Mouse (Mus musculus) left cerebral cortex, postnatal 36 days (tissue): ENCODE measurements at regions not wholly inside any gene's neighbourhood (a gene's known extent, or its start where the extent isn't known, plus 50 kb on each side); places are given as distances from the start of the nearest gene placed in this dataset.

Source experiments
- DNase-seq, 2 experiments: peaks; one replicate each; pipeline ENCODE4 v3.0.0; 2021 to 2022; ENCODE audit warnings: low spot score in 2 of 2, mixed read lengths in 1 of 2
- intact Hi-C: fragments of 180-260 bp; cut with DNase I; formaldehyde crosslinking; loops from one replicate; pipeline ENCODE4 v1.15.1; 2025

GRCm38 (mm10) chr9:89858005-89858404 is 51.7 kb upstream of the Rasgrf1 start:
- intact Hi-C loops: no loop called here
- DNase-seq: no peak

DNA sequence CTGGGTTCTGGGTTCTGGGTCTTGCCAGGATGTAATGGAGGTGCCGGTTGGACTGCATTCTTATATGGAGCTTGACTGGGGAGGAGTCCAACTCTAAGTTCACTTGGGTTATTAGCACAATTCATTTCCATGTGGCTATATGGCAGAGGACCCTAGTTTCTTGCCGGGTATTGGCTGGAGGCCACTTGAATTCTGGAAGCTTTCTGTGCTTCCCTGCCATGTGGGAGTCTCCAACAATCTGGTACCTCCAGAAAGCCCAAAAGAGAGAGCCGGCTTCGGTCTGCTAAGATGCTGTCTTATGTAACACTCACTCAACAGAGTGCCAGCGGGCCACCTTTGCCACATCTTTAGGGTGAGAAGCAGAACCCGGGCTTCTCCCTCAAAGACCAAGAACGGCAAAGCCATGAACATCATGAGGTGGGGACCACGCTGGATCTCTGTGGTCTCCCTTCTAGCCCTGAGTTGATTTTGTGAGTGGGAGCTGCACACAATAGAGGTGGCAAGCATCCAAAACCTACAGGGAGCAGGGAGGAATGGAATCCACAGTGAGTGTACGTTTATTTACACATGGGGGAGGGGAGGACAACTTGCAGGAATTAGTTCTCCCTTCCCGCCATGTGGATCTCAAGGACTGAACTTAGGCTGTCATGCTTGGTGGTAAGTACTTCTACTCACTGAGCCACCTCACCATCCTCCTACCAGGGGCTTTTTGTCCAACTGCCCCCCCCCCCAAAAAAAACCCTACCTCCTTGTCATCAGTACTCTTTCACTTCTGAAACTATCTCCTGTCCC is 59.0 kb upstream of the Rasgrf1 start:
- DNase-seq: peak; percentile 66 to 71
- intact Hi-C loops: no loop called here

- intact Hi-C loops: no loop called here
Observed at GRCm38 (mm10) chr9:89849947-89850346, 59.8 kb upstream of the Rasgrf1 start.

GRCm38 (mm10) chr9:89848571-89848970 is 61.1 kb upstream of the Rasgrf1 start:
- intact Hi-C loops: no loop called here

More at GRCm38 (mm10) chr9:89849947-89850346, 59.8 kb upstream of the Rasgrf1 start:
- no peak for DNase-seq

DNA sequence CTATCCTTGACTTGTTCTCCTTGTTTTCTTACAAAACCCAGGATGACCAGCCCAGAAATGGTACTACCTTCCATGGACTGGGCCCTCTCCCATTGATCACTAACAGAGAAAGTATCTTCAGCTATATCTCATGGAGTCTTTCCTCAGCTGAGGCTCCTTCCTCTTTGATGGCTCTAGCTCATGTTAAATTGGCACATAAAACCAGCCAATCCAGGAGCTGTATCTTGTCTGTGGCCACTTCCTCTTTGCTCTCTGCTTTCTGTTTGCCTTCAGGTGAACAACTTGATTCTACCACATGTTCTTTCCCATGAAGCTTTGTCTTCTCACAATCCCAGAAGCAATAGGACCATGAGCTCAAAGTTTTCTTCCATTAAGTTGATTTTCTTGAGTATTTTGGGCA is 62.7 kb upstream of the Rasgrf1 start:
- intact Hi-C loops: no loop called here

More at GRCm38 (mm10) chr9:89848571-89848970, 61.1 kb upstream of the Rasgrf1 start:
- no peak for DNase-seq

GRCm38 (mm10) chr9:89842776-89843089 is 67.0 kb upstream of the Rasgrf1 start:
- intact Hi-C loops: loop anchor here (5.0 kb wide), 1 partner anchor 65 kb away; the partner anchor contains the start of gene Rasgrf1
- no peak for DNase-seq

More for the DNA sequence above, 62.7 kb upstream of the Rasgrf1 start:
- no peak for DNase-seq

DNA sequence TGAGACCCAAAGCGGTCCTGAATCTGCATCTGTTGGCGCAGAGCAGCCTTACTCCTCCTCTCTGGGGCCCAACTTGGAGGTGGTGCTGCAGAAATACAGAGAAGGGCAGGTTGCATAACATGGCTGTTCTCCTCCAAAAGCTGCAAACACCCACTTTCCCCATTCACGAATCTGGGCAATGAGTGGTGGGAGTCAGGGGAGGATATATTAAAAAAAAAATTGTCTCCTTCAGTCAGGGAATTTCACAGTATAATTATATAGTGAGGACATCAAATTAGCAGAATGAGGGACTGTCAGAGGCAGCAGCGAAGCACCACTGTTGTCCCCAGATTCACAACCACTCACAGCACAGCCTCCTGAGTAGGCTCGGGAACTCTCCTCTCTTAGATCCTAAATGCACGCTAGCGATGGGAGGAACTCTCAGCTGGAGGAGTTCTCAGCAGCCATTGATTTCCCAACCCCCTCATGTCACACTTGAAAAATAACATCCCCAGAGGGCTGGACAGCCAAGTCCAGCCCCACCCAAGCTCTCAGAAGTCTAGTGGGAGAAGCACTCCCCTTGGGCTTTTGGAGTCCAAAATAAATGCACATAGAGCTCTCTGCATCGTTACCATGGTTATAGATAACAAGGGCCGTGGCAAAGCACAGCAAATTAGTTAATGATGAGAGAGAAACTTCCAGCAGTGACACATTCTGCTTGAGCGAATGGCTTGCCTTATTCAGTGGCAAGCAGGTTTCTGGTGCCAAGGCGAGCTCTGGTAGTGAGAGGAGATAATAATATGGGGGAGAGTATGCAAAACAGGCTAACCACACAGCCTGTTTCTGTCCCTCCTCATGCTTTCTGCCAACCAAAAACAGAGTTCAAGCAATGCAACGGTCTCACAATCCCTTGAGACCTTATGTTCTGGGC is 67.6 kb upstream of the Rasgrf1 start:
- DNase-seq: peak; percentile 62 to 71
- intact Hi-C loops: loop anchor here (5.0 kb wide), 1 partner anchor 65 kb away; the partner anchor contains the start of gene Rasgrf1

- DNase-seq: no peak
- intact Hi-C loops: loop anchor here (5.0 kb wide), 1 partner anchor 66 kb away; the partner anchor contains the start of gene Rasgrf1
Observed at GRCm38 (mm10) chr9:89841371-89841770, 68.3 kb upstream of the Rasgrf1 start.

DNA sequence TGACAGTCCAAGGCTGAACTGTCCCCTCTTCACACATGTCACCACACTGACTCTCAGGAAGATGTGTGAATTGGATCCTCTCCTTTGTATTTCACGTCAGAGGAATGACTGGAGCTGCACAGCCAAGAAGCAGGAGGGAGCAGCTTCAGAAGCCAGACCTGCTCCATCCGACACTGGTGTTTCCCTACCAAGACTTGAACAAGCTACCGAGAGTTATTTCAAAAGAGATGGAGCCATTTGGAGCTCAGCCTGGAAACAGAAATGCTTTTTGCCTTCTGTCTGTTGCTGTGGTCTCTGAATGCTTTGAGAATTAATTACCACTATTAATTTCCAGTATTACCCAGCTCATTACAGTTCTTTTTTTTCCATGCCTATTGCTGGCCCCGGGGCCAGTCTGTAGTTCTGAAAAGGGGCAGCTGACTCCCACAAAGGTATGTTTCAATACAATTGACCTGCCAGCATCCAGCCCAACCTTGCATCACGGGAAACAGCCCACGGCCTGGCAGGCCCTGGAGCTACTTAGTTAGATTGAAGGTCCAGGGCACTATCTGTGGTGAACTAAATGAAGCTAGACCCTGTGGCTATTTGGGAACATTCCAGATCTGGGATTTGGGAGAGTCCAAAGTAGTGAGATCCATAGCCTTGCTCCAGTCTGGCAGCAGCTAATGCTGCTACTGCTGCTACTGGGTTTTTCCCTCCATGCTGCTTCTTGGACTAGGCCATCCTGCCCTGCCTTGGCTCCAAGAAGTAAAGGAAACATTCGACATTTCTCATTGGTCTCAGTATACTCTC is 73.1 kb upstream of the Rasgrf1 start:
- intact Hi-C loops: no loop called here
- DNase-seq: no peak

GRCm38 (mm10) chr9:89833596-89833995 is 76.1 kb upstream of the Rasgrf1 start:
- intact Hi-C loops: no loop called here
- DNase-seq: no peak

DNA sequence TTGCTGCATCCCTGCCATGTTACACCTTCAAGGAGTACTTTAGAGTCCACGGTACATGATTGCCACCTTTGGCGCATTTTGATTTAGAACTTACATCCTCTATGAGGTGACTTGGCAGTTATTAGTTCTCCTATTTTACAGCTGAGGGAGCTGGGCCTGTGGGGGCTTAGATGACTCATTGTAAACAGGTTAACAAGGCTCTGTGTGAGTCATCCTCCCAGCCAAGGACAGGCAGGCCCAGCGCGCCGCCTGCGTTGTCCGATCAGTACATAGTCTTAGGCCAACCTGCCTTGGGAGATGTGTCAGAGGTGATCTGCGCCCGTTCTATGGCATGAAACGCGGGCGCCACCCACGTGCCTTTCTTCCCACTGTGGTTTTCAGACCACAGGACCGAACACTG is 77.9 kb upstream of the Rasgrf1 start:
- no peak for DNase-seq
- intact Hi-C loops: no loop called here

DNA sequence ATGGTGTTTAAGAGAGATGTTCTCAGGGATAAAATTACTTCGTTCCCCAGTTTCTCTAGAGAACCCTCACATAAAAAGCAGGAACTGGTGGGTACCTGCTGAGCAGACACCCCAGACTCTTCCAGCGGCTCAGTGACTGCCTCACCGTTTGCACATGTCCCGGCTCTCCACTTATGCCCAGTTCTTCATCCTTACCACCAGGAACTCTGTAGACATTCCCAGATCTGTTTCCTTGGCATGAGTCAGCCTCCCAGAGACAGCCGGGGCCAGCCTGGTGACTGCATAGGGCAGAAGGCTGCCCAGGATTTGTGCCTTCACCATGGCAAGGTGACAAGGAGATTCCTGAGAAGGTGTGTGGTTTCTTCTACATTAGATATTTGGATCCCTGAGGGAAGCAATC is 81.6 kb upstream of the Rasgrf1 start:
- intact Hi-C loops: loop anchor here (5.0 kb wide), 2 partner anchors 84 to 249 kb away; no protein-coding TSS in a partner anchor
- no peak for DNase-seq

GRCm38 (mm10) chr9:89827564-89827963 is 82.1 kb upstream of the Rasgrf1 start:
- DNase-seq: no peak
- intact Hi-C loops: loop anchor here (1.0 to 5.0 kb wide), 3 partner anchors 85 to 250 kb away; no protein-coding TSS in a partner anchor

DNA sequence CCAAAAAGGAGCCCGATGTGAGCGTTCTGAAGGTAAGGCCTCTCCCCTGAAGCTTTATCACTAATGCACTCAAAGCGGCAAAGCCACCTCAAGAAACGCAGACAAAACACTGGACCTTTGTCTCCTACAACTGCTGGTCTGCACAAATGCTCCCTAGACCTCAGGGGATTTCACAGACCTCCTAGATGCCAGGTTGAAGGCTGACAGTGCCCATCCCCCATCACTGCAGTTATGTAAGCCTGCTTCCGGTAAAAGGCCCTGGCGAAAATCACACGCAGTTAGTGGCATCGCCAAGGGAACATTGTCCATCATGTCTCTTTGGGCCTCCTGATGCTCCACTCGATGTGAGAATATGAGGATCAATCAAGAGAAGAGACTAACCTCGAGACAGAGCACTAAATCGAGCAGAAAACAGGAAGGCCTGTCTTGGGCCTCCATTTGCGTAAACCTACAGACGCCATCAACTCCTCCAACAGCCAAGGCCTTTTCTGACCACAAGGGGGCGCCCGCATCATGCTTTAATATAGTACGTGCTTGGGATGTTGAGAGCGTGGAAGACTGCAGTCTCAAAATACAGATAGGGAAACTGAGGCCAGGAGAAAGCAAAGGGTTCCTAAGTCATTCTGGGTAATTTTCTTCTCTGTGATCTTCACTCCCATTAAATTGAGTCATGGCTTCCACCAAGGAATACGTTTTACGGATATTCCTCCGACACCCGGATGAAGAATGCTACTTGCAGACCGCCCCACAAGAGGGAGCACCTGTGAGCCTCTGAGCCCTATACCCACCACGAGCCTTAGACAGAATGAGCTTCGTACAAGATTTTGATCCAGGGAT is 82.8 kb upstream of the Rasgrf1 start:
- peak; percentile 85 to 89 for DNase-seq
- intact Hi-C loops: loop anchor here (1.0 to 5.0 kb wide), 3 partner anchors 85 to 250 kb away; no protein-coding TSS in a partner anchor

GRCm38 (mm10) chr9:89821853-89822243 is 83.6 kb upstream of the Ankrd34c start:
- intact Hi-C loops: no loop called here
- DNase-seq: no peak

GRCm38 (mm10) chr9:89821109-89821852 is 83.0 kb upstream of the Ankrd34c start:
- intact Hi-C loops: no loop called here
- DNase-seq: no peak

- intact Hi-C loops: no loop called here
- no peak for DNase-seq
Observed at GRCm38 (mm10) chr9:89813616-89814318, 75.5 kb upstream of the Ankrd34c start.
